Mouse (Mus musculus) 3T3-L1 (cell line): Measurements from ENCODE around the gene Ffar4.

Experiments
- DNase-seq: peaks from one replicate; pipeline ENCODE4 v3.0.0-alpha.2; 2015; ENCODE audit warnings: low read depth, low spot score

The Ffar4 gene

GRCm38 (mm10) chr19:38096231-38096630 lies 640 bp upstream of the Ffar4 start:
- no peak for DNase-seq

GRCm38 (mm10) chr19:38107871-38108270 lies 11.0 kb downstream of the Ffar4 start:
- no peak for DNase-seq

GRCm38 (mm10) chr19:38109506-38110242 lies 12.8 kb downstream of the Ffar4 start:
- no peak for DNase-seq

GRCm38 (mm10) chr19:38111056-38111455 lies 14.2 kb downstream of the Ffar4 start:
- peak; percentile 42 for DNase-seq

GRCm38 (mm10) chr19:38112575-38112974 lies 15.7 kb downstream of the Ffar4 start:
- no peak for DNase-seq

- DNase-seq = no peak
Observed at GRCm38 (mm10) chr19:38114834-38115491, 18.1 kb downstream of the Ffar4 start.

GRCm38 (mm10) chr19:38120123-38120760 lies 23.4 kb downstream of the Ffar4 start:
- no peak for DNase-seq

- DNase-seq = no peak
Observed at GRCm38 (mm10) chr19:38123921-38124320, 27.1 kb downstream of the Ffar4 start.

- DNase-seq = no peak
Observed at GRCm38 (mm10) chr19:38124401-38125218, 27.7 kb downstream of the Ffar4 start.

GRCm38 (mm10) chr19:38125219-38125610 lies 28.3 kb downstream of the Ffar4 start, which contains the start of gene Rbp4:
Gene Rbp4, minus strand, starts transcription at chr19:38125281.
- no peak for DNase-seq

- DNase-seq = no peak
Observed at GRCm38 (mm10) chr19:38126656-38127055, 29.8 kb downstream of the Ffar4 start.

- DNase-seq = no peak
Observed at GRCm38 (mm10) chr19:38132481-38132880, 35.6 kb downstream of the Ffar4 start, which contains the start of gene Pde6c. Gene Pde6c, plus strand, starts transcription at chr19:38132781.

- DNase-seq = no peak
Observed at GRCm38 (mm10) chr19:38133986-38134385, 37.1 kb downstream of the Ffar4 start.

- DNase-seq = no peak
Observed at GRCm38 (mm10) chr19:38134806-38135205, 37.9 kb downstream of the Ffar4 start.

- DNase-seq = no peak
Observed at GRCm38 (mm10) chr19:38143540-38144271, 46.8 kb downstream of the Ffar4 start.

GRCm38 (mm10) chr19:38156243-38156642 lies 59.4 kb downstream of the Ffar4 start:
- no peak for DNase-seq

- DNase-seq = no peak
Observed at GRCm38 (mm10) chr19:38161648-38162354, 64.9 kb downstream of the Ffar4 start.
